Mouse (Mus musculus) liver, embryonic 16.5 days (tissue): ENCODE results near the gene C1rl. TPM values are rescaled to one million over a fixed set of nuclear protein-coding genes. Genes with fewer than 3 reads are reported as not detected.
"Not testable (repeated sequence)": the region's sequence is repeated elsewhere in the genome, so short reads cannot be mapped to it uniquely, and the experiment has no call there.

Source experiments
- ATAC-seq: fragments of 200-750 bp; cut with Nextera tagmentation; 2 replicates; pipeline ENCODE4 v1.8.0; 2017; ENCODE audit warnings: low read depth, mild to moderate bottlenecking, moderate number of reproducible peaks, moderate library complexity
- H3K27ac ChIP-seq: fragments of 300-500 bp; sonication (generic); 2 replicates; pipeline ENCODE4 v1.5.1; 2014; ENCODE audit warnings: mild to moderate bottlenecking, low read length
- H3K27me3 ChIP-seq: fragments of 300-500 bp; sonication (generic); 2 replicates; pipeline ENCODE4 v1.6.1; 2014; ENCODE audit warnings: low read depth, low read length, mixed read lengths; ENCODE audit not compliant: control insufficient read depth, insufficient read depth
- H3K36me3 ChIP-seq: fragments of 300-500 bp; sonication (generic); 2 replicates; pipeline ENCODE4 v1.6.1; 2014; ENCODE audit warnings: mild to moderate bottlenecking; ENCODE audit not compliant: control insufficient read depth, insufficient read depth
- H3K4me1 ChIP-seq: fragments of 300-500 bp; sonication (generic); 2 replicates; pipeline ENCODE4 v1.6.1; 2014; ENCODE audit warnings: low read depth, low read length, mixed read lengths; ENCODE audit not compliant: control insufficient read depth
- H3K4me2 ChIP-seq: fragments of 300-500 bp; sonication (generic); 2 replicates; pipeline ENCODE4 v1.6.1; 2014; ENCODE audit warnings: low read depth, low read length, mixed read lengths
- H3K4me3 ChIP-seq: fragments of 300-500 bp; sonication (generic); 2 replicates; pipeline ENCODE4 v1.5.1; 2014; ENCODE audit warnings: low read depth, mild to moderate bottlenecking, low read length
- H3K9ac ChIP-seq: fragments of 300-500 bp; sonication (generic); 2 replicates; pipeline ENCODE4 v1.6.1; 2014; ENCODE audit warnings: low read depth, low read length
- H3K9me3 ChIP-seq: fragments of 300-500 bp; sonication (generic); replicated peaks from 2 replicates; pipeline ENCODE4 v1.6.1; 2016; ENCODE audit warnings: low read length; ENCODE audit not compliant: control insufficient read depth
- WGBS: fragments of 180-500 bp; shearing (Covaris S2); extraction: QIAGEN DNeasy Blood & Tissue Kit; methylation state at CpG from one replicate; pipeline ENCODE4 v1.1.7; 2014; ENCODE audit not compliant: insufficient replicate concordance; 5-methylcytosine and 5-hydroxymethylcytosine counted together
- polyA plus RNA-seq: library from polyadenylated mRNA; unstranded; fragments of >200 nt; fragmentation: Nextera tagmentation; extraction: Ambion mirVana; gene quantifications from 2 replicates; pipeline ENCODE4 v1.2.1, GENCODE M21; 2015

Gene C1rl
- polyA plus RNA-seq, 1 experiment from 2014 or later: 15.8 TPM

DNA sequence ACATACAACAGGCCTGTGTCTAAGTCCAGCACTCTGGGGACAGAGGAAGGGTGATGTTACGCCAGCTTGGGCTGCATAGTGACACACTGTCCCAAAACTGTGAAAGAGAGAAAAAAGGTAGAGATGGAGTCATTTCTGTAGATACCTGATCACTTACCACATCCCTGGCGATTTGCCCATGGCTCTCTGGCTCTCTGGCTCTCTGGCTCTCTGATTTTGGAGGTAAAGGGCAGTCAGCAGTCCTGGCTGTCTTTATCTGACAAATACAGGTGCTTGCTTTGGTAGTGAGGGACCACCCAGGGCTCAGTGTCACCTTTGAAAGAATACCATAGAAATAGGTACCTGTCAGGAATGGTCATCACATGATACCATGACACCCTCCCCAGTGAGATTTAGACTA lies 48.3 kb downstream of the C1rl start:
- not testable (repeated sequence) for H3K9me3 ChIP-seq, H3K4me3 ChIP-seq, H3K27me3 ChIP-seq, ATAC-seq, H3K36me3 ChIP-seq, H3K27ac ChIP-seq, H3K9ac ChIP-seq, H3K4me1 ChIP-seq, H3K4me2 ChIP-seq
- 49% methylated on average over 2 of the region's 2 CpGs for WGBS

DNA sequence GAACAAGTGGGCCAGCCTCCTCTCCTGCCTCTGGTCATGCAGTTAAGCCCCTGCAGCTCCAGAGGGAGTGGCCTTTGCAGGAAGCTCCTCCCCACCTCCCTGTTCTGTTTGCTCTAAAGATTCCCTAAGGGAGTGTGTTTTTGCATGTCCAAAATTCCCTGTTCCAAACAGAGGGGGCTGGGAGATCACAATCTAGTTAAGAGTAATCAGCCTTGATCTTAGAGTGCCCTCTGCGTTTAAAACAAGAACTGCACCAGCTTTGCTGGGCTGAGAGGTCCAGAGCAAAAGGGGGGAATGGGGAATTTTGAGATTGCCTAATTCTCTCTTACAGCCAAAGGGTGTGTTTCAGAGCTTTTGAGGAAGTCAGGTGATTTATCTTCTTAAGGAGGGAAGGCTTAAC lies 49.4 kb downstream of the C1rl start, which contains the start of gene C1s1:
Gene C1s1, minus strand, starts transcription at position 76 of the 400 bp plus-strand sequence.
- not testable (repeated sequence) for H3K27ac ChIP-seq, H3K27me3 ChIP-seq, H3K36me3 ChIP-seq, H3K4me1 ChIP-seq, H3K9me3 ChIP-seq
- peak within 1 kb of the TSS; percentile 20; the same call in 1 of the 2 replicates for H3K9ac ChIP-seq
- peak within 1 kb of the TSS; percentile 27 for H3K4me3 ChIP-seq
- ATAC-seq: peak; percentile 84
- WGBS: 0% methylated on average over 1 of the region's 1 CpGs
- H3K4me2 ChIP-seq: peak within 1 kb of the TSS; percentile 5; the same call in 1 of the 2 replicates

DNA sequence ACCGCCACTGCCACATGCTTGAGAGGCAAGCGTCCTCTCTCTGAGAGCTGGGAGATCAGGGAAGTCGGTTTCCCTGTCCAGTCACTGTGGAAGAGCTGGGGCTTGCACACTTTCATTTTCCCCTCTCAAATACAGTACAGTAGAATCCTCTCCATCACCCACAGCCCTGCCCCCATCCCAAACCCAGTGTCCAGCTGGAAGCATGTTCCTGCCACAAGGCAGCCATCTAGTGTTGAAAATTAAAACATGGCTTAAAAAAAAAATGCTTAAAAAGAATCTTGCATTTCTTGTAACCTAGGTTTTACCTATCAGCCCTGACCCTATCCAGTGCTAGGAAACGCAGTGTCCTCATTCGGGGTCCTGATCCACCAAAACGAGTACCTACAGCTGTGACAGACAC lies 51.6 kb downstream of the C1rl start:
- Histone ChIP-seq H3K9ac (no peak overlapping the region), H3K4me1 (no peaks in the 10 kb centered on the region), H3K27me3 (no peaks in the 10 kb centered on the region), H3K27ac (no peak overlapping the region), H3K4me2 (no peak overlapping the region), H3K4me3 (no peak overlapping the region), H3K9me3 (no peaks in the 10 kb centered on the region), H3K36me3 (no peaks in the 10 kb centered on the region)
- ATAC-seq: no peak
- WGBS: 47% methylated on average over 5 of the region's 6 CpGs

DNA sequence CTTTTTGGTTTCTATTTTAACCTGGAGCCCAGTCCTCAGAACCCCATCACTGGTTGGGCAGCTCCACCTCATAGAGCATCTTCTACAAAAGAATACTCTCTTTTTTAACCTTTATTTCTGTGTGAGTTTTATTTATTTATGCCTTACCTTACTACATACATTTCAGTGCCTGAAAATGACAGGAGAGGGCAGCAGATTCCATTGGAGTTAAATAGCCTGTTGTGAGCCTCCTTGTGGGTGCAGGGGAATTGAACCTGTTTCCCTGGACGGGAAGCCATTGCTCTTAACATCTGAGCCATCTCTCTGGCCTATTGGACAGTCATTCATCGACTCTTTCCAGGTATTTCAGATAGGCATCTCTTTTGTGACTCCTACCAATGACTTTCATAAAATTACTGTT lies 52.5 kb downstream of the C1rl start:
- H3K27me3 ChIP-seq: no peaks in the 10 kb centered on the region
- no peak overlapping the region for H3K4me2 ChIP-seq
- H3K27ac ChIP-seq: no peak overlapping the region
- H3K9me3 ChIP-seq: no peaks in the 10 kb centered on the region
- H3K9ac ChIP-seq: no peak overlapping the region
- H3K4me1 ChIP-seq: no peaks in the 10 kb centered on the region
- no peak for ATAC-seq
- H3K4me3 ChIP-seq: no peak overlapping the region
- WGBS: 57% methylated on average over 2 of the region's 2 CpGs
- H3K36me3 ChIP-seq: no peaks in the 10 kb centered on the region

GRCm38 (mm10) chr6:124547979-124548378 lies 55.1 kb downstream of the C1rl start:
- not testable (repeated sequence) for H3K4me3 ChIP-seq, H3K9me3 ChIP-seq, H3K27me3 ChIP-seq, H3K36me3 ChIP-seq, ATAC-seq, H3K4me2 ChIP-seq, H3K4me1 ChIP-seq, H3K27ac ChIP-seq, H3K9ac ChIP-seq
- 75% methylated on average over 2 of the region's 3 CpGs for whole genome bisulfite sequencing

DNA sequence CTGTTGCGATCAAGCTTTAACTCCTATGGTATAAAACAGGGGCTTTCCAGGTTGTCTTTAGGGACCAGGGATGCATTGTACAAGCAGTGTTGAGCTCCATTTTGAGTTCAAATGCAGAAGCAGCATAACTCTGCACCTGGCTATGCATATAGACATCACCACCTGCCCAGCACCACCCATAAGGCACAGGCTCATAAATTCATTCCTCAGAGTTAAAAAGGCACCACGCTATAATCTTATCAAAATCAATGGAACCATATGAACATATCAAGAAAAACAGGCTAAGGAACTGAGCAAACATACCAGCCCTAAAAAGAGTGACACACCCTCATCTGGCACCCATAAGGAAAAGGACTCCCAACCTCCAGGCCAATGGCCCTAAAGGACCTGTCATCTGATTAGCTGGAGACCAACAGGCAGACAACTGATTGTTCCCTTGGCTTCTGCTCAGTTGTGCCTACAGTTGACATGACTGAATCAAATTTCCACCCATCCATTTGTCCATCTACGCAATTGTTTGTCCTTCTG lies 56.2 kb downstream of the C1rl start:
- Histone ChIP-seq H3K9ac (no peak overlapping the region), H3K27ac (no peak overlapping the region), H3K27me3 (no peaks in the 10 kb centered on the region), H3K4me1 (no peaks in the 10 kb centered on the region), H3K36me3 (no peaks in the 10 kb centered on the region), H3K4me2 (no peak overlapping the region), H3K9me3 (no peaks in the 10 kb centered on the region), H3K4me3 (no peak overlapping the region)
- no peak for ATAC-seq
- WGBS: 57% methylated on average over 3 of the region's 3 CpGs

GRCm38 (mm10) chr6:124552766-124553165 lies 59.9 kb downstream of the C1rl start:
- 67% methylated on average over 22 of the region's 22 CpGs for WGBS

DNA sequence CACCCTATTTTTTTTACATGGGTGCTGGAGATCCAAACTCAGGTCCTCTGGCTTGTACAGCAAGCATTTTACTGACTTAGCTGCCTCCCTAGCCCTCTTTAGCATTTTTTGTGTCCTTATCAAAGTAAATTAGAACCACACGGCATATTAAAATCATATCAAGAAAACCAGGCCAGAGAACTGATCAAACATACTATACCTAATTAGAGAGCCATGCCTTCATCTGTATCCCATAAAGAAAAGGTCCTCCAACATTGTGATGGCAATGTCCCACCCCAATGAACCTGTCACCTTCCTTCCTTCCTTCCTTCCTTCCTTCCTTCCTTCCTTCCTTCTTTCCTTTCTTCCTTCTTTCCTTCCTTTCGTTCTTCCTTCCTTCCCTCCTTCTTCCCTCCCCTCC lies 63.0 kb downstream of the C1rl start:
- H3K27me3 ChIP-seq, ATAC-seq, H3K9ac ChIP-seq, H3K36me3 ChIP-seq, H3K4me1 ChIP-seq, H3K9me3 ChIP-seq, H3K4me2 ChIP-seq, H3K27ac ChIP-seq, H3K4me3 ChIP-seq: not testable (repeated sequence)
- WGBS: 58% methylated on average over 2 of the region's 2 CpGs

More at GRCm38 (mm10) chr6:124552766-124553165, 59.9 kb downstream of the C1rl start:
- H3K36me3 ChIP-seq: no peaks in the 10 kb centered on the region
- H3K27me3 ChIP-seq: no peaks in the 10 kb centered on the region
- no peak overlapping the region for H3K9ac ChIP-seq
- H3K4me2 ChIP-seq: no peak overlapping the region
- no peak for ATAC-seq
- H3K4me3 ChIP-seq: no peak overlapping the region
- no peak overlapping the region for H3K27ac ChIP-seq
- no peaks in the 10 kb centered on the region for H3K4me1 ChIP-seq
- H3K9me3 ChIP-seq: no peaks in the 10 kb centered on the region
